Mouse (Mus musculus) G1E (cell line): Measurements from ENCODE around the gene Lyrm4.

Experiments
- CTCF ChIP-seq: IDR thresholded peaks from 2 replicates; pipeline ENCODE4 v1.5.1; 2012; ENCODE audit warnings: low read depth, low read length, inconsistent platforms, mixed read lengths
- GATA2 ChIP-seq: IDR thresholded peaks from 2 replicates; pipeline ENCODE4 v1.6.1; 2012; ENCODE audit warnings: low read depth, low read length, inconsistent platforms, borderline replicate concordance
- POLR2AphosphoS5 ChIP-seq: IDR thresholded peaks from 2 replicates; pipeline ENCODE4 v1.6.1; 2012; ENCODE audit warnings: low read depth, low read length, inconsistent platforms; ENCODE audit not compliant: insufficient replicate concordance
- TAL1 ChIP-seq: conservative IDR thresholded peaks from 2 replicates; pipeline ENCODE4 v1.6.1; 2012; ENCODE audit warnings: low read depth, low read length, inconsistent platforms, mixed read lengths

- no peak for TF ChIP-seq TAL1
- no peak for TF ChIP-seq CTCF
- no peak for TF ChIP-seq GATA2
- TF ChIP-seq POLR2AphosphoS5 = no peak
These were observed 149.1 kb downstream of the Lyrm4 start for GRCm38 (mm10) chr13:35968131-35968718.
